Mouse (Mus musculus) layer of hippocampus, adult 2 months (tissue): Measurements from ENCODE around the gene Naa60. TPM values are rescaled to one million over a fixed set of nuclear protein-coding genes. Genes with fewer than 3 reads are reported as not detected.
"Not testable (repeated sequence)": the region's sequence is repeated elsewhere in the genome, so short reads cannot be mapped to it uniquely, and the experiment has no call there.

Experiments used
- DNase-seq, 2 experiments: peaks; one replicate each; pipeline ENCODE4 v3.0.0; 2022; ENCODE audit warnings: low spot score in 2 of 2
- H3K27ac ChIP-seq: fragments of 200-600 bp; 2 replicates; pipeline ENCODE4 v1.8.1; 2022
- H3K4me3 ChIP-seq: fragments of 200-600 bp; 2 replicates; pipeline ENCODE4 v1.8.1; 2022; ENCODE audit warnings: mild to moderate bottlenecking
- CTCF ChIP-seq: fragments of 200-600 bp; conservative IDR thresholded peaks from 2 replicates; pipeline ENCODE4 v1.8.1; 2022; ENCODE audit warnings: antibody characterized with exemption, mild to moderate bottlenecking, moderate library complexity
- long read RNA-seq, 2 experiments: library from polyadenylated mRNA; stranded (forward); transcript quantifications; one replicate each; pipeline ENCODE4 v2.0.0; 2021; ENCODE audit warnings: borderline mapping rate in 2 of 2
- total RNA-seq, 2 experiments: library from RNA; stranded (reverse); gene quantifications; 2 replicates each; pipeline ENCODE4 v1.2.3; 2021

Naa60 gene
- total RNA-seq: 10 to 100 TPM; 89.3 to 95.2 TPM
- long read RNA-seq, experiment 1, transcript Naa60-212 (7 exons, 2,424 nt): major isoform, 40 of 67 reads
- long read RNA-seq, experiment 1, partial matches to known transcripts: 3 of 67 reads
- long read RNA-seq, experiment 1, other reads (novel, unspliced or antisense): 21 of 67 reads
- long read RNA-seq, experiment 2, transcript Naa60-212 (7 exons, 2,424 nt): major isoform, 39 of 76 reads
- long read RNA-seq, experiment 2, partial matches to known transcripts: 8 of 76 reads
- long read RNA-seq, experiment 2, other reads (novel, unspliced or antisense): 29 of 76 reads

GRCm38 (mm10) chr16:3872216-3873047, at the start of gene Naa60:
Naa60 (plus strand) TSS chr16:3872375.
- peak within 1 kb of the TSS; percentile 69 for H3K4me3 ChIP-seq
- peak within 1 kb of the TSS; percentile 63 for H3K27ac ChIP-seq
- TF ChIP-seq CTCF: 0 out of 2 replicates have a peak, but pooled peaks have one; percentile 10
- peak; percentile 78 to 92 for DNase-seq

- no peak for DNase-seq
- no peak for TF ChIP-seq CTCF
- Histone ChIP-seq H3K4me3 (no peak overlapping the region), H3K27ac (no peak overlapping the region)
Measured at GRCm38 (mm10) chr16:3828021-3828420, 44.2 kb upstream of the Naa60 start.

GRCm38 (mm10) chr16:3829727-3830126, 42.4 kb upstream of the Naa60 start:
- H3K4me3 ChIP-seq: no peak overlapping the region
- no peak for TF ChIP-seq CTCF
- no peak for DNase-seq
- H3K27ac ChIP-seq: no peak overlapping the region

GRCm38 (mm10) chr16:3830588-3831109, 41.5 kb upstream of the Naa60 start, which contains the start of gene Olfr15:
Olfr15 (plus strand) TSS chr16:3830878.
- DNase-seq: no peak
- peak; percentile 42 for TF ChIP-seq CTCF
- no peak within 1 kb of the TSS for H3K27ac ChIP-seq
- H3K4me3 ChIP-seq: no peak within 1 kb of the TSS

DNA sequence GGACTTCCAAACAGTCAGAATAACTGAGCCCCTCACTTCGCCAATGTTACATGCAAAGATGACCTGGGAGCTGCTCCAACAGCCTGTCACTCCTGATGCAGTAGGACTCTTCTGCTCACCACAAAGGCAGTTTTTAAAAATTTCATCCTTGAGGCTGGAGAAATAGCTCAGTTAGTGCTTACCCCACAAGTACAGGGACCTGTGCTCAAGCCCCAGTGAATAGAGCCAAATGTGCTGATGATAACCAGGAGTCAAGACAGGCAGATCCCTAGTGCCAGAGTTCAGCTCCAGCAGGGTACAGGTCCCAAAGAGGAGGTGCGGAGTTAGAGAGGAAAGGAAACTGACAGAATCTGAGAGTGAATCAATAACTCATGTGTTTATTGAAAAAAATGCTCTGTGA, 36.7 kb upstream of the Naa60 start:
- DNase-seq: no peak
- no peak overlapping the region for H3K4me3 ChIP-seq
- no peak for TF ChIP-seq CTCF
- no peak overlapping the region for H3K27ac ChIP-seq

GRCm38 (mm10) chr16:3839157-3839885, 32.9 kb upstream of the Naa60 start:
- DNase-seq: peak; percentile 41 to 55
- H3K27ac ChIP-seq: no peak overlapping the region
- peak; percentile 83 for TF ChIP-seq CTCF
- H3K4me3 ChIP-seq: no peak overlapping the region

DNA sequence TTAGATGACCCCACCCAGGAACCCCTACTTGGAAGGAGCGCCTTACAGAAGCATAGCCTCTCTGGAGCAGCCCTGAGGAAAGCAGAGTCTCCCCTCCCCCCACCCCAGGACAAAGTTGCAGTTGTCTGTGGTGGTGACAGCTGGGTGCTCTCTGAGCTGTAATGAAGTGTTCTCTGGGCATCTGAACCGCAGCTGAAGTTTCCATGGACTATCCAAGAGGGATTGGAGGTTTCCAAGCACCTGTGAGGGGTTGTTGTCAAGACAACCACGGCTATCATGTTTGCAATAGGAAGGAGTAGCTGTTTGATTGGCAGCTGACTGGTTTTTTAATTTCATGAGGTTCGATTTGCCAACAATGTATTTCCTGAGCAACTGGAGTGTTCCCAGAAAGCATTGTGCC, 29.2 kb upstream of the Naa60 start:
- no peak overlapping the region for H3K4me3 ChIP-seq
- no peak overlapping the region for H3K27ac ChIP-seq
- TF ChIP-seq CTCF: no peak
- DNase-seq: no peak

GRCm38 (mm10) chr16:3843796-3844195, 28.4 kb upstream of the Naa60 start:
- no peak for TF ChIP-seq CTCF
- no peak for DNase-seq
- Histone ChIP-seq H3K27ac (no peak overlapping the region), H3K4me3 (no peak overlapping the region)

- Histone ChIP-seq H3K4me3 (peak within 1 kb of the TSS; percentile 61), H3K27ac (peak within 1 kb of the TSS; percentile 95)
- peak; percentile 94 to 98 for DNase-seq
- no peak for TF ChIP-seq CTCF
Measured at GRCm38 (mm10) chr16:3846711-3847518, 25.3 kb upstream of the Naa60 start, which contains the start of gene Zfp174. Zfp174 (plus strand) TSS chr16:3847268.

DNA sequence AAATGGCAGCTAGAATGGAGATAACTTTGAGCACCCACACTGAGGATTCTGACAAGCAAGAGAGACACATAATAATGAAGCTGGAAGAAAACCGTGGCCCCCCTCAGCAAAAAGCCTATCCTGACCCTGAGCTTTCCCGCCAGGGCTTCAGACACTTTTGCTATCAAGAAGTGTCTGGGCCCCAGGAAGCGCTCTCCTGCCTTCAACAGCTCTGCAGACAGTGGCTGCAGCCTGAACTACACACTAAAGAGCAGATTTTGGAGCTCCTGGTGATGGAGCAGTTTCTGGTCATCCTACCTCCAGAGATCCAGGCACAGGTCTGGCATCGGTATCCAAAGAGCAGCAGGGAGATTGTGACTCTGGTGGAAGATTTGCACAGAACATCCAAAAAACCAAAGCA, 24.3 kb upstream of the Naa60 start:
- H3K27ac ChIP-seq: peak overlapping the region; percentile 95
- DNase-seq: no peak
- H3K4me3 ChIP-seq: peak overlapping the region; percentile 61
- TF ChIP-seq CTCF: no peak

DNA sequence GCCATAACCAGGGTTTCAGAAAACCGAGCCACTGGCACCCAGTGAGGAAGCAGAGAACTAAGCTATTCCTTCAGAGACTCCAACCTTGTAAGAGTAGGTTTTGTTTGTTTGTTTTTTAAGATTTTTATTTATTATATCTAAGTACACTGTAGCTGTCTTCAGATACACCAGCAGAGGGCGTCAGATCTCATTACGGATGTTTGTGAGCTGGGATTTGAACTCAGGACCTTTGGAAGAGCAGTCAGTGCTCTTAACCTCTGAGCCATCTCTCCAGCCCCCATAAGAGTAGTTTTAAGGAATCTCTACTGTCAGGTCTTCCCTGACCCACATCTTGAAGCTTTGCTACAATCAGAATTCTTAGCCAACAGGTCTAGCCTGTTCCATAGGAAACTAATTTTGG, 23.8 kb upstream of the Naa60 start:
- TF ChIP-seq CTCF: peak; percentile 62
- DNase-seq: no peak
- Histone ChIP-seq H3K27ac (no peak overlapping the region), H3K4me3 (no peak overlapping the region)

DNA sequence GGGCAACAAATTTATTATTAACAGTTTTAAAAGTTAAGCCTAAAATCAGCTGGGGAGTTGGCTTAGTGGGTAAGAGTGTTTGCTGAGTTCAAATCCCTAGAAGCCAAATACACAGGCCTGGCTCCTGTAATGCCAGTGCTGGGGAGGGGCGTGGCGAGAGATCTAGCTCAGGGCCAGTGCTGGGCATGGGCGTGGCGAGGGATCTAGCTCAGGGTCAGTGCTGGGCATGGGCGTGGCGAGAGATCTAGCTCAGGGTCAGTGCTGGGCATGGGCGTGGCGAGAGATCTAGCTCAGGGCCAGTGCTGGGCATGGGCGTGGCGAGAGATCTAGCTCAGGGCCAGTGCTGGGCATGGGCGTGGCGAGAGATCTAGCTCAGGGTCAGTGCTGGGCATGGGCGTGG, 20.9 kb upstream of the Naa60 start:
- H3K4me3 ChIP-seq, DNase-seq, H3K27ac ChIP-seq: not testable (repeated sequence)
